Mouse (Mus musculus) kidney, embryonic 16.5 days (tissue): ENCODE results near the gene Rps6ka1. TPM values are rescaled to one million over a fixed set of nuclear protein-coding genes. Genes with fewer than 3 reads are reported as not detected.

Experiments
- ATAC-seq: fragments of 200-750 bp; cut with Nextera tagmentation; 2 replicates; pipeline ENCODE4 v1.8.0; 2017; ENCODE audit warnings: moderate TSS enrichment; ENCODE audit not compliant: low FRiP score, low TSS enrichment
- H3K27ac ChIP-seq: fragments of 300-500 bp; sonication (generic); 2 replicates; pipeline ENCODE4 v1.5.1; 2014; ENCODE audit warnings: low read length
- H3K27me3 ChIP-seq: fragments of 300-500 bp; sonication (generic); 2 replicates; pipeline ENCODE4 v1.6.1; 2014; ENCODE audit warnings: low read length, control low read depth, mixed read lengths; ENCODE audit not compliant: insufficient read depth
- H3K36me3 ChIP-seq: fragments of 300-500 bp; sonication (generic); 2 replicates; pipeline ENCODE4 v1.6.1; 2014; ENCODE audit warnings: low read length, control low read depth, mixed read lengths; ENCODE audit not compliant: insufficient read depth
- H3K4me1 ChIP-seq: fragments of 300-500 bp; sonication (generic); 2 replicates; pipeline ENCODE4 v1.6.1; 2014; ENCODE audit warnings: low read length, control low read depth, mixed read lengths; ENCODE audit not compliant: insufficient read depth
- H3K4me2 ChIP-seq: fragments of 300-500 bp; sonication (generic); replicated peaks from 2 replicates; pipeline ENCODE4 v1.6.1; 2014; ENCODE audit warnings: low read depth, low read length
- H3K4me3 ChIP-seq: fragments of 300-500 bp; sonication (generic); 2 replicates; pipeline ENCODE4 v1.5.1; 2014; ENCODE audit warnings: mild to moderate bottlenecking, low read length
- H3K9ac ChIP-seq: fragments of 300-500 bp; sonication (generic); replicated peaks from 2 replicates; pipeline ENCODE4 v1.6.1; 2014; ENCODE audit warnings: low read length
- H3K9me3 ChIP-seq: fragments of 300-500 bp; sonication (generic); 2 replicates; pipeline ENCODE4 v1.6.1; 2016; ENCODE audit warnings: low read length, control low read depth
- WGBS: fragments of 180-500 bp; shearing (Covaris S2); extraction: QIAGEN DNeasy Blood & Tissue Kit; methylation state at CpG from one replicate; pipeline ENCODE4 v1.1.7; 2014; 5-methylcytosine and 5-hydroxymethylcytosine counted together
- polyA plus RNA-seq: library from polyadenylated mRNA; unstranded; fragments of >200 nt; fragmentation: Nextera tagmentation; extraction: Ambion mirVana; gene quantifications from 2 replicates; pipeline ENCODE4 v1.2.1, GENCODE M21; 2015

The Rps6ka1 gene
- polyA plus RNA-seq, 1 experiment from 2014 or later, result 52.0 TPM

- Histone ChIP-seq H3K9me3 (no peaks in the 10 kb centered on the region), H3K36me3 (no peaks in the 10 kb centered on the region), H3K9ac (peak overlapping the region; percentile 97), H3K4me3 (peak overlapping the region; percentile 29), H3K27me3 (no peaks in the 10 kb centered on the region), H3K4me1 (peaks cover 23% of the 10 kb centered on the region), H3K27ac (peak overlapping the region; percentile 100), H3K4me2 (peak overlapping the region; percentile 44)
- WGBS, result 13% methylated on average over 16 of the region's 16 CpGs
- ATAC-seq, result no peak
Measured at GRCm38 (mm10) chr4:133815635-133816503, 71.7 kb downstream of the Rps6ka1 start.

- 14% methylated on average over 25 of the region's 25 CpGs for WGBS
- Histone ChIP-seq H3K9ac (peak overlapping the region; percentile 97), H3K4me2 (peak overlapping the region; percentile 56), H3K4me3 (peak overlapping the region; percentile 68), H3K36me3 (no peaks in the 10 kb centered on the region), H3K27me3 (no peaks in the 10 kb centered on the region), H3K9me3 (no peaks in the 10 kb centered on the region), H3K27ac (peak overlapping the region; percentile 100), H3K4me1 (peaks cover 23% of the 10 kb centered on the region)
- ATAC-seq, result no peak
Measured at GRCm38 (mm10) chr4:133814804-133815515, 72.6 kb downstream of the Rps6ka1 start.

GRCm38 (mm10) chr4:133813992-133814803 lies 73.4 kb downstream of the Rps6ka1 start:
- no peaks in the 10 kb centered on the region for H3K36me3 ChIP-seq
- ATAC-seq, result peak; percentile 35
- peaks cover 23% of the 10 kb centered on the region for H3K4me1 ChIP-seq
- H3K9ac ChIP-seq, result peak overlapping the region; percentile 97
- no peaks in the 10 kb centered on the region for H3K9me3 ChIP-seq
- H3K27me3 ChIP-seq, result no peaks in the 10 kb centered on the region
- H3K4me3 ChIP-seq, result peak overlapping the region; percentile 68
- under 1% methylated on average over 69 of the region's 80 CpGs for WGBS
- H3K27ac ChIP-seq, result peak overlapping the region; percentile 100
- H3K4me2 ChIP-seq, result peak overlapping the region; percentile 56

- peak overlapping the region; percentile 68 for H3K4me3 ChIP-seq
- H3K27ac ChIP-seq, result peak overlapping the region; percentile 100
- WGBS, result under 1% methylated on average over 68 of the region's 101 CpGs
- H3K9ac ChIP-seq, result peak overlapping the region; percentile 97
- peak; percentile 94 for ATAC-seq
- H3K9me3 ChIP-seq, result no peaks in the 10 kb centered on the region
- no peaks in the 10 kb centered on the region for H3K36me3 ChIP-seq
- peak overlapping the region; percentile 56 for H3K4me2 ChIP-seq
- peaks cover 23% of the 10 kb centered on the region for H3K4me1 ChIP-seq
- no peaks in the 10 kb centered on the region for H3K27me3 ChIP-seq
Measured at GRCm38 (mm10) chr4:133813174-133813991, 74.2 kb downstream of the Rps6ka1 start.

GRCm38 (mm10) chr4:133804401-133805263 lies 83.0 kb downstream of the Rps6ka1 start:
- no peak for ATAC-seq

GRCm38 (mm10) chr4:133800589-133800988 lies 87.0 kb downstream of the Rps6ka1 start:
- Histone ChIP-seq H3K27me3 (no peaks in the 10 kb centered on the region), H3K9me3 (no peaks in the 10 kb centered on the region), H3K4me3 (no peak overlapping the region), H3K9ac (no peak overlapping the region), H3K4me1 (no peaks in the 10 kb centered on the region), H3K4me2 (no peak overlapping the region), H3K27ac (no peak overlapping the region), H3K36me3 (no peaks in the 10 kb centered on the region)
- no peak for ATAC-seq
- 31% methylated on average over 5 of the region's 6 CpGs for WGBS

More at GRCm38 (mm10) chr4:133804401-133805263, 83.0 kb downstream of the Rps6ka1 start:
- Histone ChIP-seq H3K4me3 (no peak overlapping the region), H3K9ac (no peak overlapping the region), H3K4me2 (no peak overlapping the region), H3K36me3 (no peaks in the 10 kb centered on the region), H3K27ac (no peak overlapping the region), H3K9me3 (no peaks in the 10 kb centered on the region), H3K27me3 (no peaks in the 10 kb centered on the region), H3K4me1 (no peaks in the 10 kb centered on the region)
- WGBS, result 68% methylated on average over 13 of the region's 15 CpGs

Other genes with a start within 250 kb of the Rps6ka1 start
- 2.4 and 4.4 TPM in 2 replicates for gene Zdhhc18, start 237.6 kb downstream of the Rps6ka1 start, polyA plus RNA-seq
- 19.2 and 22.7 TPM in 2 replicates for gene Pigv, start 215.2 kb downstream of the Rps6ka1 start, polyA plus RNA-seq
- gene Arid1a, start 131.0 kb downstream of the Rps6ka1 start, polyA plus RNA-seq, result 30.5 and 35.0 TPM in 2 replicates
- gene Hmgn2, start 80.9 kb upstream of the Rps6ka1 start, polyA plus RNA-seq, result 2,436 and 2,511 TPM in 2 replicates
- 51.7 and 53.1 TPM in 2 replicates for gene Dhdds, start 113.1 kb upstream of the Rps6ka1 start, polyA plus RNA-seq
- not detected in 2 replicates for gene Lin28a, start 131.0 kb upstream of the Rps6ka1 start, polyA plus RNA-seq
- gene Zfp683, start 166.0 kb upstream of the Rps6ka1 start, polyA plus RNA-seq, result not detected in 2 replicates
- gene Crybg2, start 173.0 kb upstream of the Rps6ka1 start, polyA plus RNA-seq, result 4.2 and 4.5 TPM in 2 replicates
- 7.4 and 7.6 TPM in 2 replicates for gene Cd52, start 207.3 kb upstream of the Rps6ka1 start, polyA plus RNA-seq
- 13.5 and 13.8 TPM in 2 replicates for gene Ubxn11, start 214.8 kb upstream of the Rps6ka1 start, polyA plus RNA-seq
- 389 and 435 TPM in 2 replicates for gene Sh3bgrl3, start 241.0 kb upstream of the Rps6ka1 start, polyA plus RNA-seq